Mouse (Mus musculus) embryonic facial prominence, embryonic 14.5 days (tissue): ENCODE results near the gene AY358078. TPM values are rescaled to one million over a fixed set of nuclear protein-coding genes. Genes with fewer than 3 reads are reported as not detected.
"Not testable (repeated sequence)": the region's sequence is repeated elsewhere in the genome, so short reads cannot be mapped to it uniquely, and the experiment has no call there.

Experiments used
- ATAC-seq: fragments of 200-750 bp; cut with Nextera tagmentation; 2 replicates; pipeline ENCODE4 v1.8.0; 2017; ENCODE audit warnings: low read depth, moderate number of reproducible peaks, moderate TSS enrichment
- DNase-seq: peaks from one replicate; pipeline ENCODE4 v3.0.0-alpha.2; 2015; ENCODE audit warnings: low spot score
- H3K27ac ChIP-seq: fragments of 300-500 bp; sonication (generic); replicated peaks from 2 replicates; pipeline ENCODE4 v1.5.1; 2014; ENCODE audit warnings: low read depth, mild to moderate bottlenecking, low read length, moderate library complexity
- H3K27me3 ChIP-seq: fragments of 300-500 bp; sonication (generic); replicated peaks from 2 replicates; pipeline ENCODE4 v1.6.1; 2014; ENCODE audit warnings: low read length; ENCODE audit not compliant: control insufficient read depth, insufficient read depth
- H3K36me3 ChIP-seq: fragments of 300-500 bp; sonication (generic); 2 replicates; pipeline ENCODE4 v1.6.1; 2014; ENCODE audit warnings: low read length, mixed read lengths; ENCODE audit not compliant: control insufficient read depth, insufficient read depth
- H3K4me1 ChIP-seq: fragments of 300-500 bp; sonication (generic); 2 replicates; pipeline ENCODE4 v1.6.1; 2014; ENCODE audit warnings: antibody characterized with exemption, low read length; ENCODE audit not compliant: control insufficient read depth, insufficient read depth
- H3K4me2 ChIP-seq: fragments of 300-500 bp; sonication (generic); 2 replicates; pipeline ENCODE4 v1.6.1; 2014; ENCODE audit warnings: low read depth, mild to moderate bottlenecking, low read length, moderate library complexity, mixed read lengths
- H3K4me3 ChIP-seq: fragments of 300-500 bp; sonication (generic); 2 replicates; pipeline ENCODE4 v1.5.1; 2014; ENCODE audit warnings: low read depth, mild to moderate bottlenecking, low read length
- H3K9ac ChIP-seq: fragments of 300-500 bp; sonication (generic); 2 replicates; pipeline ENCODE4 v1.6.1; 2014; ENCODE audit warnings: low read depth, mild to moderate bottlenecking, low read length, moderate library complexity, mixed read lengths
- H3K9me3 ChIP-seq: fragments of 300-500 bp; sonication (generic); 2 replicates; pipeline ENCODE4 v1.6.1; 2016; ENCODE audit warnings: low read length; ENCODE audit not compliant: control insufficient read depth
- WGBS: fragments of 180-500 bp; shearing (Covaris S2); extraction: QIAGEN DNeasy Blood & Tissue Kit; methylation state at CpG from one replicate; pipeline ENCODE4 v1.1.7; 2014; 5-methylcytosine and 5-hydroxymethylcytosine counted together
- microRNA-seq: library from miRNA; unstranded; fragments of <30 nt; microRNA quantifications from one replicate; pipeline ENCODE4, GENCODE M21; 2016; ENCODE audit warnings: borderline number of aligned reads
- polyA plus RNA-seq: library from polyadenylated mRNA; unstranded; fragments of >200 nt; fragmentation: Nextera tagmentation; extraction: Ambion mirVana; gene quantifications from 2 replicates; pipeline ENCODE4 v1.2.1, GENCODE M21; 2014

The AY358078 gene
- polyA plus RNA-seq, 1 experiment from 2014 or later: not detected

DNA sequence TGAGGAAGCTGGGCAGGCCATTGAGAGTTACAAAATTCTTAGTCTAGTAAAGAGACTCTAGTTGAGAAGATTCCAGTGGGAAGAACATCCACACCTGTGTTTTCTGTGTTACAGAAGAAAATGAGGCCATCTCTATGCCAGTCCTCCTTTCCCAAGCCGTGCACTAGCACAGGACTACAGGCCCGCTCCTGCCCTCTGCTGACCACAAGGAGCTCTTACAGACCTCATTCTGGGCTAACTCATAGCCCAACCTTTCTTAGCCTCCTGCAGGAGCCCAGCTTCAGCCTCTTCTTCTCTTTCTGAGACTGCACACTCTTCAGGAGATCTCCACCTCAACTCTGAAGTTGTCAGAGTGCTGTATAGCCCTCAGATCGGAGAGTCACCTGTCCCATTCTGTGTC lies 51.2 kb downstream of the AY358078 start:
- not testable (repeated sequence) for H3K9ac ChIP-seq, H3K36me3 ChIP-seq, H3K4me2 ChIP-seq, ATAC-seq, H3K4me3 ChIP-seq, H3K27ac ChIP-seq, H3K4me1 ChIP-seq, H3K9me3 ChIP-seq, H3K27me3 ChIP-seq
- 50% methylated on average over 3 of the region's 3 CpGs for WGBS
- peak; percentile 16 for DNase-seq

DNA sequence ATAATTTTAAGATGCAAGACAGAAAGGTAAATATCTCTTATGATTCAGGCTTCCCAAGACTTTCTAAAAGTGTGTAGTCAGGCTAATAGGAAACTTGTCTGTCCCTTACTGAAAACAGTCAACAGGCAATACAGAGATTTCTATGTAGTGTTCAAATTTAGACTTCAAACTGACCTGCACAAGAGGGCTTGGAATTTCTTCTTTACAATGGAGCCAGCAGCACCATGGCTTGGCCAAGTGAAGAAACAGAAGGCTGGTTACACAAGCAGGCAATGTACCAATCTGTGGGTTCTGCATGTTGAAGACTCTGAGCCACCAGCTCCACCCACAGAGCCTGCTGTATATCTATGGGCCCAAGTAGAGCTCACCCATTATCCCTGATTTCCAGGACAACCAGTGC lies 53.6 kb downstream of the AY358078 start, which contains the start of gene Ear6:
Gene Ear6 (plus strand): TSS at position 301 of the 400 bp plus-strand sequence.
- H3K27me3 ChIP-seq: no peaks in the 10 kb centered on the region
- H3K9ac ChIP-seq: no peak within 1 kb of the TSS
- H3K9me3 ChIP-seq: no peaks in the 10 kb centered on the region
- no peak within 1 kb of the TSS for H3K4me3 ChIP-seq
- no peaks in the 10 kb centered on the region for H3K4me1 ChIP-seq
- H3K36me3 ChIP-seq: no peaks in the 10 kb centered on the region
- no peak within 1 kb of the TSS for H3K27ac ChIP-seq
- H3K4me2 ChIP-seq: no peak within 1 kb of the TSS
- DNase-seq (no peak), ATAC-seq (no peak)

GRCm38 (mm10) chr14:51855280-51855679 lies 55.4 kb downstream of the AY358078 start:
- not testable (repeated sequence) for H3K4me1 ChIP-seq, H3K4me2 ChIP-seq, H3K4me3 ChIP-seq, H3K36me3 ChIP-seq, ATAC-seq, DNase-seq, H3K27ac ChIP-seq, H3K9me3 ChIP-seq, H3K27me3 ChIP-seq, H3K9ac ChIP-seq
- 74% methylated on average over 7 of the region's 7 CpGs for WGBS

DNA sequence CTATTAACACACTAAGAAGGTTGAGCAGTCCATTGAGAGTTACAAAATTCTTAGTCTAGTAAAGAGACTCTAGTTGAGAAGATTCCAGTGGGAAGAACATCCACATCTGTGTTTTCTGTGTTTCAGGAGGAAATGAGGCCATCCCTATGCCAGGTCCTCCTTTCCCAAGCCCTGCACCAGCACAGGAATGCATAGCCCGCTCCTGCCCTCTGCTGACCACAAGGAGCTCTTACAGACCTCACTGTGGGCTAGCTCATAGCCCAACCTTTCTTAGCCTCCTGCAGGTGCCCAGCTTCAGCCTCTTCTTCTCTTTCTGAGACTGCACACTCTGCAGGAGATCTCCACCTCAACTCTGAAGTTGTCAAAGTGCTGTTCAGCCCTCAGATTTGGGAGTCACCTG lies 63.8 kb downstream of the AY358078 start:
- 7% methylated on average over 1 of the region's 1 CpGs for WGBS
- not testable (repeated sequence) for ATAC-seq

DNA sequence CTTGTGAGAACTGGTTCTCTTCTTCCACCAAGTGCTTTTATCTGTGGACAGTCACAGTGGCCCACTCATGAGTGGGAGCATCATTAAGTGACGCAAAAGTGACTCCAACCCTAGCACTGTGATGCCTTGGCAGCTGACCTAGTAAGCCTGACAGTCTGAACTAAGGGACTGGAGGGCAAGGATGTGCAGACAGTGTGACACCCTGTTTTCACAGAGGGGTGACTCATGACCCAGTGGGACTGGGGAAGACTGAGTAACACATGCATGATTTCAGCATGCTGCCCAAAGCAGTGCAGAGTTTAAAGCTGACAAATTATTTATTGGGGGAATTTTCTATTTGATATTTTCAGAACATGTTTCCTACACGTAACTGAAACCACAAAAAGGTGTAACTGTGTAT lies 70.9 kb downstream of the AY358078 start:
- no peaks in the 10 kb centered on the region for H3K27me3 ChIP-seq
- no peaks in the 10 kb centered on the region for H3K36me3 ChIP-seq
- H3K9ac ChIP-seq: no peak overlapping the region
- no peak for ATAC-seq
- no peak overlapping the region for H3K4me3 ChIP-seq
- no peak for DNase-seq
- H3K9me3 ChIP-seq: no peaks in the 10 kb centered on the region
- no peak overlapping the region for H3K27ac ChIP-seq
- H3K4me2 ChIP-seq: no peak overlapping the region
- WGBS: 73% methylated on average over 2 of the region's 2 CpGs
- no peaks in the 10 kb centered on the region for H3K4me1 ChIP-seq

More for the DNA sequence above, 63.8 kb downstream of the AY358078 start:
- not testable (repeated sequence) for H3K27me3 ChIP-seq, DNase-seq, H3K9me3 ChIP-seq, H3K9ac ChIP-seq, H3K27ac ChIP-seq, H3K4me1 ChIP-seq, H3K4me2 ChIP-seq, H3K4me3 ChIP-seq, H3K36me3 ChIP-seq

DNA sequence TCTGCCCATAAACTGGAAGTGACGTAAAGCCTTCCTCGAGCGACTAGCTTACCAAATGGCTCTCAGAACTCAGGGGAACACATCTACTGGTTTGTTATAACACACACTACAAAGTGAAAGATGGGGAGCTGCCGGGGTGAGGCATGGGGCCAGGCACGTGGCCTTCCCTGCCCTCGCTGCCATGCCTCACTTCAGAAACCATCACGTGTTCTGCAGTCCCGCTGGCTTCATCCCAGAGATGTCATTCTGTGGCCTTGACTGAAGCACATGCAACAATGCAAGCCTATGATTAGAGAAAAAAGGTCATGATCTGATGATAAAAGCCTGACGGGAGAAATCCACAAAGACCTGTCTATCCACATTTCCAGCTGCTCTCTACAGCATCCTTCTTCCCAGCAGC lies 71.9 kb downstream of the AY358078 start:
- Histone ChIP-seq H3K9ac (no peak overlapping the region), H3K4me2 (no peak overlapping the region), H3K27me3 (no peaks in the 10 kb centered on the region), H3K4me3 (no peak overlapping the region), H3K27ac (no peak overlapping the region), H3K36me3 (no peaks in the 10 kb centered on the region), H3K9me3 (no peaks in the 10 kb centered on the region), H3K4me1 (no peaks in the 10 kb centered on the region)
- ATAC-seq (no peak), DNase-seq (no peak)
- WGBS: 75% methylated on average over 9 of the region's 9 CpGs

Small RNAs within 50 kb of the gene (microRNA-seq; reads per million reads assigned to microRNA genes)
- gene Gm27375: not detected

Other genes with a start within 250 kb of the AY358078 start
- gene Gm5622, start 247.3 kb upstream of the AY358078 start, polyA plus RNA-seq: not detected in 2 replicates
- gene Gm17175, start 226.0 kb upstream of the AY358078 start, polyA plus RNA-seq: not detected in 2 replicates
- gene Gm17174, start 207.9 kb upstream of the AY358078 start, polyA plus RNA-seq: not detected in 2 replicates
- gene Gm17078, start 188.7 kb upstream of the AY358078 start, polyA plus RNA-seq: not detected in 2 replicates
- not detected in 2 replicates for gene Gm4181, start 164.4 kb upstream of the AY358078 start, polyA plus RNA-seq
- not detected in 2 replicates for gene Gm17079, start 104.6 kb upstream of the AY358078 start, polyA plus RNA-seq
- gene Gm5800, start 82.9 kb upstream of the AY358078 start, polyA plus RNA-seq: not detected in 2 replicates
- not detected in 2 replicates for gene Ang4, start 26.5 kb upstream of the AY358078 start, polyA plus RNA-seq
- gene Ear6, start 53.7 kb downstream of the AY358078 start, polyA plus RNA-seq: not detected in 2 replicates
- gene Mettl17, start 84.8 kb downstream of the AY358078 start, polyA plus RNA-seq: 30.6 and 36.5 TPM in 2 replicates
- gene Slc39a2, start 92.8 kb downstream of the AY358078 start, polyA plus RNA-seq: 1.3 and 1.5 TPM in 2 replicates
- 47.5 and 57.5 TPM in 2 replicates for gene Ndrg2, start 114.1 kb downstream of the AY358078 start, polyA plus RNA-seq
- gene Tppp2, start 118.4 kb downstream of the AY358078 start, polyA plus RNA-seq: not detected in 2 replicates
- gene Rnase13, start 122.7 kb downstream of the AY358078 start, polyA plus RNA-seq: not detected in 2 replicates
- gene Arhgef40, start 184.7 kb downstream of the AY358078 start, polyA plus RNA-seq: 113 and 128 TPM in 2 replicates
- gene Tmem253, start 215.6 kb downstream of the AY358078 start, polyA plus RNA-seq: 0.64 and 0.82 TPM in 2 replicates
- gene Zfp219, start 220.7 kb downstream of the AY358078 start, polyA plus RNA-seq: 21.4 and 25.2 TPM in 2 replicates
- not detected in 2 replicates for gene Olfr221, start 242.4 kb downstream of the AY358078 start, polyA plus RNA-seq